Mouse (Mus musculus): Measurements from ENCODE around the gene Swap70. TPM values are rescaled to one million over a fixed set of nuclear protein-coding genes. Genes with fewer than 3 reads are reported as not detected.
A peak's percentile ranks its signal among the peaks of the same experiment; 100 is the strongest.

The Swap70 gene
- total RNA-seq, 4 experiments from 2014 or later = 4.5 to 6.0 (median 5.4) TPM

DNA sequence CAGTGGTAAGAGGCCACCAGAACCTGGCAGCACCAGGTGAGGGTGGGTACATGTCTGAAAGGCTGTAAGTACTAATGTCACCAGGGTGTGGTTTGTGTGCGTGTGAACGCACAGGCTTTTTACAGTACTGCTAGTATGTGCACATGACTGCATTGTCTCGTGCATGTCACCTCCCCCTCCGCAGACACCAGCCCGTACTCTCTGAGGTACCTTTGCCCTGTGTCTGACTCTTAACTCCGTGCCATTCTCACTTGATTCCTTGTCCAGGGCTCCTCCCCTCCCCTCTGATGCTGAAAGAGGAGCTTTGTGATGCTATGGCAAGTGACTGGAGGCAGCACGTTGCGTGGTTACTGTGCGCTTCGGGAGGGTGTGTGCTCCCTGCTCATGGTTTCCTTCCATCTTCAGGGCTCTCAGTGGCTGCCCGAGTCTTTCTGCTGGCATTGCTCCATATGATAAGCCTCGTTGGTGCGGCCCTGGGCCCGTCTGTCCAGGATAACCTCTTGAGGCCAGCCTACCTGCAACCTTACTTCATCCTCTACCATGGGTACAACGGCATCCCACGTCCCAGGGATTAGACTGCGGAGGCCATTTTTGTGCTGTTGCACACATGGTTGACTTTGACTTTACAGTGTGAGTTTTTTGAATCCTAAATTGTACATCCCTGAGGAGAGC lies 77.4 kb downstream of the Swap70 start:
- no peak for DNase-seq (ENCODE audit: low spot score in 2 of 2)

GRCm38 (mm10) chr7:110302886-110303285 lies 81.4 kb downstream of the Swap70 start:
- DNase-seq (ENCODE audit: low spot score in 2 of 2) = no peak

GRCm38 (mm10) chr7:110305486-110305885 lies 84.0 kb downstream of the Swap70 start:
- DNase-seq (ENCODE audit: low spot score in 2 of 2) = no peak

DNA sequence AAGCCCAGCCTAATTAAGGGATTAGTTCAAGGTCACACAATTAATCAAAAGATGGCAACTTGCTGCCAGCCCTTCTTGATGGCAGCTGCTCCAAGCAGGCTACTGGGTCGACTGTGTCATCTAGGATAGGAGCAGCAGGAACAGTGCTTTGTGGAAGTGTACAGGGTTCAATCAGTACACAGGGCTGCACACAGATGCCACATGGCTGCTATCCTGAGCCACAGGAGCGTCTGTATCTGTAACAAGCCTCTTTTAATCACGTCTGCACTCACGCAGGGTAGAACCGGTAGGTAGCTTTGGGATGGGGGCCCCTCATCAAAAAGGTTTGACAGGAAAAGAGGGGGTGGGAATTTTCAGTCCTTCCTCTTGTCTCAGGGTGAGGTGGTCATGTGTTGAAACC lies 84.8 kb downstream of the Swap70 start:
- no peak for DNase-seq (ENCODE audit: low spot score in 2 of 2)

GRCm38 (mm10) chr7:110307741-110308140 lies 86.2 kb downstream of the Swap70 start:
- DNase-seq (ENCODE audit: low spot score in 2 of 2) = peak in 1 of 2 experiments; percentile 56

DNA sequence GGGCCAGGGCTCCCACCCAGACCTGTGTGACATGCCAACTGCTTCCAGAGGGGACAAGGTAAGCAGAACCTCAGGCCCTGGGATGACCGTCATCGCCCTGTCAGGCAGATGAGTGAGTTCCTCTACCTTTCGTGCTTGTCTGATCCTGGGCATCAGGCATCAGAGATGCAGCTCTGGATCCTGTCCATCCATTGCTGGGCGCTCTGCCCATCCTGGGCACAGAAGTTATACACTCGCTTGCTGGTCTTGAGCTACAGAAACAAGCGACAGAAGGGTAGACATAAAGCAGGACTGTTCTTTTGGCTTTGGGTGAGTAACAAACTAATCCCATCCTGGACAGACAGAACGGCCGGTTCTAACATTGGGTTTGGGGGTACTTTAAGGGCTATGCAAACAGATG lies 87.7 kb downstream of the Swap70 start:
- DNase-seq (ENCODE audit: low spot score in 2 of 2) = no peak

DNA sequence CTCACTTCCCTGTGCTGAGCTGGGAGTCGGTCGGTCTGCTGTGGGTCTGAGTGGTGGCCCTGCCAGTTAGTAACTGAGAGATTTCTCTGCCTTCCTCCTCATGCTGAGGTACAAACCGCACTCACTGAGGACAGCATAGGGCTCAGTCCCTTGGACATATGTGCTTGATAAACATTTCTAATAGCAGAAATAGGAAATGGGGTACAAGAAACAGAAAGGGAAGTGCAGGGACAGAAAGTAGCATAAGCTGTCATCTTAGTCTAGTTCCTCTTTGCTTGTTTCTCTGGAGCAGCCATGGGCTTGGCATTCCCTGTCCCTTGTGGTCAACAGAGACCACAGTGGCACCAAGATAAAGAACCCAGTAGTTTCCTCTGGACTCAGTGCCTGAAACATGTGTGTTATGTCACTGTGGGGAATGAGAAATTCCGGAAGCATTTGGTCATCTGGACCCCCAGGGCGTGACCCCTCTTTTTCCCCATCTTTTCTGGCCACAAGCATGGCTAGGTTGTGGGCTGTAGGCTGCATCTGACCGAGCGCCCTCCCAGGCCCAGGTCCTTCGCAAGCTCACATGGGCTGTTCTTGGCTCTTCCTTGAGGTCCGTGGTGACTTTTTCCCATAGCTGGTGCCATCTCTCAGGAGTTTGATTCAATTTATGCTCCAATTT lies 92.0 kb downstream of the Swap70 start:
- DNase-seq (ENCODE audit: low spot score in 2 of 2) = no peak

DNA sequence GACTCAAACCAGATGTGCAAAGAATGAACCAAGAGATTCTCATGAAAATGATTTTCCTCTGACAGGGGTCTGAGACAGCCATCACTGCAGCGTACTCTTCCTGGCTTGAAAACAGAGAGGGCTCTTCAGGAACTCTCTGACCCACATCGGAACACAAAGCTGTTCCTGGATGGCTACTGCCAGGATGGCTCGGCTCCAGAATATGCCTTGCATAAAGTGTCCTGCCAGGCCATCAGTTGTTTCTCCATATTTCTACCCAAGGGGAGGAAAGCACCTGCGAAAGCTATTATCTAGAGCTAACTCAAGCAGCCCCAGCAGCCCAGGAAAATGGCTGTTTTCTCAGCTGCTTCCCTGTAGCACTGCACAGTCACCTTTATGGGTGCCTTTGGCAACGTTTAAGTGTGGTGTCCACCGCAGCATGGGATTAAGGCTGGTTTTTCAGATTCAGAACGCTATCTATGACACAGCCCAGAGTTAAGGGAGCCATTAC lies 92.9 kb downstream of the Swap70 start:
- no peak for DNase-seq (ENCODE audit: low spot score in 2 of 2)

- no peak for DNase-seq (ENCODE audit: low spot score in 2 of 2)
Observed at GRCm38 (mm10) chr7:110315352-110315751, 93.8 kb downstream of the Swap70 start.

GRCm38 (mm10) chr7:110317412-110317811 lies 95.9 kb downstream of the Swap70 start:
- DNase-seq (ENCODE audit: low spot score in 2 of 2) = no peak

- peak in 1 of 2 experiments; percentile 21 for DNase-seq (ENCODE audit: low spot score in 2 of 2)
Observed at GRCm38 (mm10) chr7:110318971-110319519, 97.5 kb downstream of the Swap70 start.

DNA sequence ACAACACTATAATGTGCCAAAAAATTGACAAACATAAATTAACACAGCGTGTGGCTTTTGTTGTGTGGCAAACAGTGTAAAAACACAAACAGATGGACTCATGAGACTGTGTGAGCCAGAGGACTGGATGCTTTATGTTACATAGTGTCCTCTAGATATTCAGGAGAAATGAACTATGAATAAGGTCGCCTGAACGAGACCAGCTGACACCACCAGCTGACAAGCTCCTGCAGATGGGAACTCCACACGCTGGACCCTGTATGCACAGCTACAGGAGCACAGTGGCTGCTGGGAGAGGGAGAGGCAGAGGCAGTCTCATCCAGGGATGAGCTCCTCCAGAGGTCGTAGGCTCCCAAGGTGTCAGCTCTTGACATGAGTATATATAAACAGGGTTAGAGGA lies 99.6 kb downstream of the Swap70 start:
- DNase-seq (ENCODE audit: low spot score in 2 of 2) = no peak

GRCm38 (mm10) chr7:110324852-110325251 lies 103.3 kb downstream of the Swap70 start:
- DNase-seq (ENCODE audit: low spot score in 2 of 2) = no peak

DNA sequence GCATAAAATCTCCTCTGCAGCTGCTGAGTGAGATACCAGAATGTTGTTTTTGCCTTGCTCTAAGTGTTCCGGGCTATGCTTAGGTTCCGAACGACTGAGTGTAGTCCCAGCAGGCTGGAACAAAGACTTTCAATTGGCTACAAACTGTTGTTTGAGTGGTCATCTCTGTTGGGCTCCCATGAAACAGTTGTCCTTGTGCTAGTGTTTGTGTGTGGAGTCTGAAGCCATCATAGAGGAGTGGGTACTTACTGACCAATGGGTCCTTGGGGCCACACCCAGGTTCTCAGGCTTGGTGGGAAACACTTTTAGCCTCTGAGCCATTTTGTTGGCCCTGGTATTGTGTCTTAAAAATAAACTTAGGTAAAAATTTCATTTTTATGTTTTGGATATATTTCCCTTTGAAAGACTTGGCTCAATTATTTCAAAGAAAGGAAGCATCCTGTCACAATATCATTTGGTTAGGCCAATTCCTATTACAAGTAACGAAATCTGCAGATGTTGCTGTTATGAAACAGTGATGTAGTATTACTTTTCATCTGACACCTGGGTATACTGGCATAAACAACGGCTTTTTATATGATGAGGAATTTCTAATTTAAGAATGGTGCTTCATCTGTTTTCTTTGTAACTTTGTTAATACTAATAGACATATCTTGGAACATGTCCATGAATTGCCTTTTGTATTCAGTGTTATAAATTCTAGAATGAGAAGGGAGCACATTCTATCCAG lies 104.0 kb downstream of the Swap70 start:
- peak in 1 of 2 experiments; percentile 6 for DNase-seq (ENCODE audit: low spot score in 2 of 2)

Other genes with a start within 250 kb of the Swap70 start
- gene Tmem41b, start 234.8 kb upstream of the Swap70 start, total RNA-seq (2022) = 10 to 100 TPM; 17.6 to 26.6 (median 22.4) TPM
- 100 to 1,000 TPM in 1 of 4 experiments, 10 to 100 TPM in 3; 79.8 to 101 (median 90.9) TPM for gene Ipo7, start 203.4 kb upstream of the Swap70 start, total RNA-seq (2022)
- gene Zfp143, start 160.5 kb upstream of the Swap70 start, total RNA-seq (2022) = 10 to 100 TPM in 2 of 4 experiments, 1 to 10 TPM in 2; 7.2 to 12.1 (median 10.4) TPM
- gene Wee1, start 99.7 kb upstream of the Swap70 start, total RNA-seq (2022) = 1 to 10 TPM; 2.4 to 2.9 (median 2.4) TPM

All from gastrocnemius, adult 8-10 months (tissue).